Mouse (Mus musculus): ENCODE measurements around the gene Lpp. TPM values are rescaled to one million over a fixed set of nuclear protein-coding genes. Genes with fewer than 3 reads are reported as not detected.

The Lpp gene
- polyA plus RNA-seq, 1 experiment from 2014 or later, result 11.9 TPM

DNA sequence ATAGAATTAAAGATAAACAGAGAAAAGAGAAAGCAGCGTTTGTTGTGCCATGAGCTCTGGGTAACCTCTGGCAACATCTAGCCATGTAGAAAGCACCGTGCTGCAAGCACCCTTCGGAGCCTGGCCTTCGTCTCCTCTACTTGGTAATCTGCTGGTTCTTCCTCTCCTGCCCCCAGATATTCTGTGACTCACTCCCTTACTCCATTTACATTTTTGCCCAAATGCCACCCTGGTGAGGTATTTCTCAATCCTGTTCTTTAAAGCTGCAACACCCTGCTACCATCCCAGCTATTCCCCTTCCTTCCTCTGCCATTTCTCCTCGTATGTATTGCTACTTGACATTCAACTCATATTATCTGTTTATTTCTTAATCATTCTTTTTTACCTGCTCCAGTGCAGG, 263.4 kb downstream of the Lpp start:
- ATAC-seq (ENCODE audit: low FRiP score), result no peak
- H3K9ac ChIP-seq, result no peak overlapping the region
- no peaks in the 10 kb centered on the region for H3K9me3 ChIP-seq
- no peak overlapping the region for H3K4me2 ChIP-seq
- no peak overlapping the region for H3K4me3 ChIP-seq
- WGBS, result 96% methylated on average over 5 of the region's 5 CpGs
- H3K4me1 ChIP-seq (replicated peaks), result peaks cover 11% of the 10 kb centered on the region
- no peak overlapping the region for H3K27ac ChIP-seq
- H3K36me3 ChIP-seq, result no peaks in the 10 kb centered on the region
- H3K27me3 ChIP-seq, result no peaks in the 10 kb centered on the region

DNA sequence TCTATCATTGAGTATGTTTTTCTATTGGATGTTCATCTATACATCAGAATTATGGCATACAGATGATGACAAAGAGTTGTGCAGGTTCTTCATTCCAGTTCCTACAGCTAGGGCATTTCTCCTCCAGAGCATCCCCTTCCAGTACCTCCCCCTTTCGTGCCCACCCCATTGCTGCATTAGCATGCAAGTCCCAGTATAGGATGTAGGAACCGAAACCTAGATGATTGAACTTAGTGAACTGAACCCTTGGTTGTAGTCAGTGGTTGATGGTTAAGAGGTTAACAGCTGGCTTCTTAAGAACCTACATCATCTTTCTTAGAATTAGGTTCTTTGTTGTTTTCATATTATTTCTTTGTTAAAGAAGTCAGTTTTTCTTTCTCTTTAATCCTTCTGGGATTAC, 265.7 kb downstream of the Lpp start:
- 85% methylated on average over 2 of the region's 2 CpGs for WGBS
- Histone ChIP-seq H3K27ac (no peak overlapping the region), H3K4me1 (replicated peaks) (no peaks in the 10 kb centered on the region), H3K9me3 (no peaks in the 10 kb centered on the region), H3K9ac (no peak overlapping the region), H3K27me3 (no peaks in the 10 kb centered on the region), H3K4me3 (no peak overlapping the region), H3K36me3 (no peaks in the 10 kb centered on the region), H3K4me2 (no peak overlapping the region)
- no peak for ATAC-seq (ENCODE audit: low FRiP score)

DNA sequence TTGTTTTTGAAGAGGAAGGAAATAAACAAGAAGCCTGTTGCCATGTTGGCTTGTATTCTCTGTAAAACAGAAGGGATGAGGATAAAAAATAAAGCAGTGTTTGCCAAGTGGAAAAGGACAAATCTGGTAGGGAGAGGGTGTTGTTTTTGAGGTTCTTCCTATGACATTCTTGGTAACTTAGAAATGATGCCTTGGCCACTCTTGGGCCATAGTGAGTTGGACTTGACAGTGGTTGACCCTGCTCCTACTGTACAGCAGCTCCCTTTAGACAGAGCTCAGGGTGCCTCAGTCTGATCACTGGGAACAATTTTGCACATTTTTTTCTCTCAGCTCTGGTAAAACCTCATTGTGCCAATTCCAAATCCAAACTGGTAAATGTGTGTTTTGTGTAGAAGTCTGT, 270.8 kb downstream of the Lpp start:
- H3K27ac ChIP-seq, result no peak overlapping the region
- H3K36me3 ChIP-seq, result no peaks in the 10 kb centered on the region
- no peak overlapping the region for H3K9ac ChIP-seq
- no peaks in the 10 kb centered on the region for H3K4me1 ChIP-seq (replicated peaks)
- H3K4me3 ChIP-seq, result no peak overlapping the region
- no peak overlapping the region for H3K4me2 ChIP-seq
- H3K9me3 ChIP-seq, result no peaks in the 10 kb centered on the region
- no peak for ATAC-seq (ENCODE audit: low FRiP score)
- no peaks in the 10 kb centered on the region for H3K27me3 ChIP-seq

DNA sequence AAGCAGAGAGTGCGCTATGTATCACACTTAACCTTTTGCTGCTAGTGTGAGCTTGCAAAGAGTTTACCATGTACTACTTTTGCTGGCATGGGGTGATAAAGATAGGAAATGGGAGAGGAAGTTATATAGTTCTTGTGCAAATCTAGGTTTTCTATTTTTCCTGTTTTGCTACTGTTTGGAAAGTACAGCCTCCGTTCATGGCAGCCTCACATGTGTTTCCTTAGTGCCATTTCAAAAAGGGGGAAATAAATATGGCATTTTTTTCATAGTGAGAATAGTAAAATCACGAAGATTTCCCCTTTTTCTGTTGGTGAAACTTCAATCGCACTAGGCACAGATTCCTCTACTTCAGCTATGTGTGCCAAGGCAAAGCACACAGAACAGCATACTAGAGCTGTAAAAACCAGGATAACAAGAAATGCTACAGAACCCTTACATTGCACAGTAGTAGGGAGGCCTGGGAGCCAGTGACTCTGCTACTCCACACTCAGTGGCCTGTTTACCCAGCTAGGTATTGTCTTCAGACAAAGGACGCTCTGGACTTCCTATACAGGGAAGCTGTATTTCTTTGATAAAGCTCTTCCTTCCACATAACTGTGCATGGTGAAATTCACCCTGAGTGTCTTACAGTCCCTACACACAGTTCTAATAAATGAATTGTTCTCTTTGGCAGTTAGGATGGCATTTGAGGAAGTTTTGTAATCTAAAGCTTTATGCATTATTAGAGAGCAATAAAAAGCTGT, 276.6 kb downstream of the Lpp start:
- Histone ChIP-seq H3K9ac (no peak overlapping the region), H3K36me3 (no peaks in the 10 kb centered on the region), H3K4me2 (no peak overlapping the region), H3K4me1 (replicated peaks) (0 out of 2 replicates have a peak, but pooled peaks cover 3% of the 10 kb centered on the region), H3K9me3 (no peaks in the 10 kb centered on the region), H3K4me3 (no peak overlapping the region), H3K27ac (no peak overlapping the region), H3K27me3 (no peaks in the 10 kb centered on the region)
- 82% methylated on average over 5 of the region's 5 CpGs for WGBS
- ATAC-seq (ENCODE audit: low FRiP score), result no peak

DNA sequence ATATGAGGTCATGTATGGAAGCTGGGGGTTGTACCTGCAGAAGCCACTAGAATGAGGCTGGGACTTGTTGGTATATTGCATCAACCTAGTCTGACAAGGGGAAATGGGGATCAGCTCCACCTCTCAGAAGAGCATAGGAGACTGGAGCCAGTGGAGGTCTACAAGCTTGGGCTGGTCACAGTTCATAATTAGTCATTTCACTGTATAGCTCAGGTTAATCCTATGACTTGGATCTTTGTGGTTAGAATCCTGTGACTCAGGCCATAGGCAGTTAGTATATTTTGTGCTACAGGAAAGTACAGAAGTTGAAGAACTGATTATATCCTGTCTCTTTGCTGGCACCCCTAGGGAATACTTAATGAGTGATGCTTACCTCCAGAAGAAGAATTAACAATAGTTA, 285.6 kb downstream of the Lpp start:
- Histone ChIP-seq H3K4me2 (no peak overlapping the region), H3K36me3 (no peaks in the 10 kb centered on the region), H3K27me3 (no peaks in the 10 kb centered on the region), H3K9me3 (no peaks in the 10 kb centered on the region), H3K27ac (no peak overlapping the region), H3K4me1 (replicated peaks) (no peaks in the 10 kb centered on the region), H3K4me3 (no peak overlapping the region), H3K9ac (no peak overlapping the region)
- no peak for ATAC-seq (ENCODE audit: low FRiP score)

DNA sequence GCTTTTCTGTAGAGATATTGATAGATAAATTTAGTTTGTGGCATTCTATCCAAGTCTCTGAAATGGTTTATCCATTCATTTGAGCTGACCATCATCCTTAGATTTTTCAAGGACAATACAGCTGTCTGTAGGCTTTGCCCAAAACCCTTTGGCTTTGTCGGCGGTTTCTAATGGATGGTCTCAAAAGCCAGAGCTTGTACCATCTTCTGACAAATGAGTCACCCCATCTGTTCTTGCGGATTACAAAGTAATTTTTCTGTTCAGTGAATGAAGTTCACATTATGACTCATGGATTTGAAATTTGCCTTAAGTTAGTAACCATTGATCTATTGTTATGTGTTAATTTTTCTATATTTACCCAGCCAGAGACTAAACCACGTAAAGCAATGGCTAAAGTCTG, 301.8 kb downstream of the Lpp start:
- no peaks in the 10 kb centered on the region for H3K36me3 ChIP-seq
- H3K9ac ChIP-seq, result no peak overlapping the region
- H3K27me3 ChIP-seq, result no peaks in the 10 kb centered on the region
- H3K4me2 ChIP-seq, result no peak overlapping the region
- WGBS, result 90% methylated on average over 4 of the region's 4 CpGs
- H3K9me3 ChIP-seq, result no peaks in the 10 kb centered on the region
- H3K27ac ChIP-seq, result no peak overlapping the region
- H3K4me1 ChIP-seq (replicated peaks), result no peaks in the 10 kb centered on the region
- no peak for ATAC-seq (ENCODE audit: low FRiP score)
- no peak overlapping the region for H3K4me3 ChIP-seq

DNA sequence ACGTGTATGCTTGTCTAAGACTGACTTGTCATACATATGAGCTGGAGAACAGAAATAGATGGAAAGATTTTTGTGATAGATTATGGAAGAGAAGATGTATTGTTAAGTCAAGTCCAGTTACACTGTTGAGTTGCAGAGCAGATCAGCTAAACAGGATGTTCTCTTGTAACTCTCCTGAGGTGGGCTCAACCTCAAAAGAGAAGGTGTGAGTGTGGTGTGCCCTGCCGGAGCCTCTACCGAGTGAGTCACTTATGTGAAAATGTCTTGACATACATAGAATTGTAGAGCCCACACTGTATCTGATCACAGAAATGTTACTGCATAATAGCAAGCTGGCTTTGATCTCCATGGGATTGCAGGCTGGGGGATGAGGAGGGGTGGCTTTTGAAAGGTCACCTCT, 310.9 kb downstream of the Lpp start:
- H3K36me3 ChIP-seq, result no peaks in the 10 kb centered on the region
- no peak overlapping the region for H3K9ac ChIP-seq
- no peaks in the 10 kb centered on the region for H3K27me3 ChIP-seq
- no peak for ATAC-seq (ENCODE audit: low FRiP score)
- no peaks in the 10 kb centered on the region for H3K9me3 ChIP-seq
- H3K4me2 ChIP-seq, result no peak overlapping the region
- H3K4me3 ChIP-seq, result no peak overlapping the region
- WGBS, result 94% methylated on average over 3 of the region's 3 CpGs
- no peak overlapping the region for H3K27ac ChIP-seq
- no peaks in the 10 kb centered on the region for H3K4me1 ChIP-seq (replicated peaks)

DNA sequence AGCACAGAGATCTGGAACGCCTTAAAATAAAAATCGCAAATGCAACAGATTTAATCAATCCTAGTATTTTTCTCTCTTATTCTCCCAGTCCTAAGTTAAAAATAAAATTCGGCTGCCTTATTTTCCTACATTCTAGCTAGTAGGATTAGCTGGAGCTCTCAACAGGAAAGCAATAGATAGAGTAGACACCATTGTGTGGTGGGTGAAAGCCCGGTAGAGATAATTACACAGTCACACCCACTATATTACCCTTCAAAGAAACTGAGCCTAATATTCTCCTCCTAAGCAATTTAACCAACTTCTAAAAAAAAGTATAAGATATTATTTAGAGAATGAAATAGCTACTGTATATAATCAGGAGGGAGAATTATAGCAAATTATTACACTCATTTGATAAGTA, 330.3 kb downstream of the Lpp start:
- H3K4me1 ChIP-seq (replicated peaks), result no peaks in the 10 kb centered on the region
- H3K4me3 ChIP-seq, result no peak overlapping the region
- no peaks in the 10 kb centered on the region for H3K27me3 ChIP-seq
- WGBS, result 89% methylated on average over 4 of the region's 4 CpGs
- H3K9ac ChIP-seq, result no peak overlapping the region
- H3K36me3 ChIP-seq, result no peaks in the 10 kb centered on the region
- no peak overlapping the region for H3K27ac ChIP-seq
- no peak for ATAC-seq (ENCODE audit: low FRiP score)
- no peak overlapping the region for H3K4me2 ChIP-seq
- H3K9me3 ChIP-seq, result no peaks in the 10 kb centered on the region

DNA sequence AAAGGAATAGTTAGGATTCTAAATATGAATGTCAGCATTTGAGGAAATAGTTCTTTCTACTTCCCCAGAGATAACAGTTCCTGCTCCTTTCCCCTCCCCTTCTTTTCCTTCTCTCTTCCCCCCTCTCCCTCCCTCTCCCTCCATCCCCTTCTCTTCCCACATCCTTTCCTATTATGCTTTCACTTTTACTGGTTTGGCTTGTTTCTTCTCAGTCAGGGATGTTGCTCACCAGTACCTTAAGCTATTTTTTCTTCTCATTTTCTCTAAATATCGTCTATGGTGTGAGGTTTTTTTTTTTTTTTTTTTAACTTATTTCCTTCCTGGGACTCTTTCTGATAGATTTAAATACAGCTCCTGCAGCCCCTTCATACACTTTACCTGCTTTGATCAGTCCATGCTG, 339.4 kb downstream of the Lpp start:
- 88% methylated on average over 1 of the region's 1 CpGs for WGBS
- H3K4me2 ChIP-seq, result no peak overlapping the region
- no peak overlapping the region for H3K4me3 ChIP-seq
- H3K9me3 ChIP-seq, result no peaks in the 10 kb centered on the region
- no peak for ATAC-seq (ENCODE audit: low FRiP score)
- no peaks in the 10 kb centered on the region for H3K36me3 ChIP-seq
- peaks cover 5% of the 10 kb centered on the region; the same call in 1 of the 2 replicates for H3K4me1 ChIP-seq (replicated peaks)
- no peaks in the 10 kb centered on the region for H3K27me3 ChIP-seq
- no peak overlapping the region for H3K27ac ChIP-seq
- no peak overlapping the region for H3K9ac ChIP-seq

DNA sequence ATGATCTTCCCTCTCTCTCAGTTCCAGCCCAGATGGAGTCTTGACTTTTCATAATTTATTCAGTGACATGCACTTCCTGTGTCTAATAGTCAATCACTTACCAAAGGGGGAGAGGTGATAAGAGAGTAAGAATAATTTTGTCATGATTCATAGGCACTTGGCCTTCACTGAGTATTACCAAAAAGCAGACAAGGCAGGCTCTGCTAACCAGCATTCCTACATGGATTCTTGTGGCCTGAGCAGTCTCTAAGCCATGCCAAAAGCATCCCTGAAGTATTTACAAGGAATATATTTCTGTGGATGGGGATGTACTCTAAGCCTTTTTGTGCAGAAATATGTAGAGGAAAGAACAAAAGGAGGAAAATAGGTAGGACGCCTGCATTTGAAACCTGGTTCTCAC, 340.0 kb downstream of the Lpp start:
- Histone ChIP-seq H3K27ac (no peak overlapping the region), H3K4me1 (replicated peaks) (peaks cover 6% of the 10 kb centered on the region; the same call in 1 of the 2 replicates), H3K36me3 (no peaks in the 10 kb centered on the region), H3K9ac (no peak overlapping the region), H3K4me2 (no peak overlapping the region), H3K4me3 (no peak overlapping the region), H3K9me3 (no peaks in the 10 kb centered on the region), H3K27me3 (no peaks in the 10 kb centered on the region)
- WGBS, result 91% methylated on average over 1 of the region's 1 CpGs
- no peak for ATAC-seq (ENCODE audit: low FRiP score)

DNA sequence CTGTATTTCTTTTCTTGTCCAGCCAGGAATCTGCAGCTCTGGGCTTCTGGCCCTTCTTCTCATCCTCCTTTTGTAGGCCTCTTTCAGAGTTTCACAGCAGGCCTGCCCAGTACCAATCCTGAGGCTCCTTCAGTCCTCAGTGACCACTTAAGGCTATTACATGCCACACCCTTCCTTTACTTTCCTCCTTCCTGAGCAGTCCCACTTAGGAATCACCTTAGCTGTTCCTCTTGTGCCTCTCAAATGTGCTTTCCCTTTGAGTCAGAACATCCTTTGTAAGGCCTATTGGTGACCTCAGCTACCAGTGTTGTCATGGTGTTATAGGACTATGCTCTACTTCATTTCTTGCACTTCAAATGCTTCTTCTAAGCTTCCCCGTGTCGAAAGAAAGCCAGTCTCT, 342.4 kb downstream of the Lpp start:
- Histone ChIP-seq H3K27ac (no peak overlapping the region), H3K9ac (no peak overlapping the region), H3K4me1 (replicated peaks) (peaks cover 10% of the 10 kb centered on the region), H3K4me2 (no peak overlapping the region), H3K4me3 (no peak overlapping the region), H3K27me3 (no peaks in the 10 kb centered on the region), H3K36me3 (no peaks in the 10 kb centered on the region), H3K9me3 (no peaks in the 10 kb centered on the region)
- WGBS, result 86% methylated on average over 2 of the region's 2 CpGs
- ATAC-seq (ENCODE audit: low FRiP score), result no peak

DNA sequence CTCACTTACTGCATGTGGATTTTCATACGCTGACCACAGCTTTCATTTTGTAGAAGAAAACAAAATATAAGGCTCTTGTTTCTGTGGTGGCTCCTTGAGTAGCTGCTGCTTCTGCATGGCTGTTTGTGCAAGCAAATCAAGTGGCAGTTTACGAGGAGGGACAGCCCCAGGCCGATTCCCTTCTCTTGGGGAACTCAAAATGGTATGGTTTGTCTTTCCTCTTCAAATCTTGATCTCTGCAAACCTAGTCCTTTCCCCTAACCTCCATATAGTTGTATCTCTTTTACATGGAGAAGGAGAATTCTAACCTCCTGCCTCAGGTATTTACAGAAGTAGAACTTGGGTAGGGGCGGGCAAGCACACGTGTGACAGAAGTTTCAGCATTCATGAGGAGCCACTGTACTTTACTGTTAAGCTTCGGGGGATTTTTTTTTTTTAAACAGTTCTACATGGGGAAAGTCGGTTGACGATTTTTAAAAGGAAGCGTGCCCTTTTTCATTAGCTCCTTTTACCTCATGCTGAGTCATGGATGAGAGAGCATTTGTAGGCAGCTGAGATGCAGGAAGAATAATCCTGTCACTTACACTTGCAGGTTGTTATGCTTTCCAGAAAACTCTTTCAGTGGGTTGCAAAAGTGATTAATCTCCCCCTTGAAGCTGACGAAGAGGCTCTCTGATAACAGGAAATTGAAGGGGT, 344.2 kb downstream of the Lpp start:
- ATAC-seq (ENCODE audit: low FRiP score), result no peak
- no peak overlapping the region for H3K4me3 ChIP-seq
- WGBS, result 63% methylated on average over 10 of the region's 10 CpGs
- no peak overlapping the region for H3K9ac ChIP-seq
- no peaks in the 10 kb centered on the region for H3K9me3 ChIP-seq
- H3K4me1 ChIP-seq (replicated peaks), result peaks cover 10% of the 10 kb centered on the region
- H3K36me3 ChIP-seq, result no peaks in the 10 kb centered on the region
- H3K27ac ChIP-seq, result no peak overlapping the region
- no peaks in the 10 kb centered on the region for H3K27me3 ChIP-seq
- no peak overlapping the region for H3K4me2 ChIP-seq

DNA sequence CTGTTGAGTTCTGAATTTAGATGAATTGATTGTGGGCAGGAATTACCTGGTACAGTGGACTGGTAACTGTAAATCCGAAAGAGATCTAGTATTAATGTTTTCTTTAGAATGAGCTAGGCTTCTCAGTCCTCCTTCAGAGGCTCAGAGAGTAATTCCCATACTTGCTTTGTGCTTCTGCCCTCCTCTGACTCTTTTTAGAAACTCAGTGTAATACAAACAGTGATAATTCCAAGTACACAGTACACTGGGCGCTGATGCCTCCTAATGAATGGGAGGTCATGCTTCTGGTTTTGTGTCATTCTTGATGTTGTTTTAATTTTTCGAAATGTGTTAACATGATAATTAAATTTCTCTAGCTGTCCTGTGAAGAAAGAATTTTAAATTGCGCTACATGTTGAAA, 347.4 kb downstream of the Lpp start:
- Histone ChIP-seq H3K4me2 (no peak overlapping the region), H3K9ac (no peak overlapping the region), H3K27ac (no peak overlapping the region), H3K4me1 (replicated peaks) (peaks cover 10% of the 10 kb centered on the region), H3K27me3 (no peaks in the 10 kb centered on the region), H3K9me3 (no peaks in the 10 kb centered on the region), H3K4me3 (no peak overlapping the region), H3K36me3 (no peaks in the 10 kb centered on the region)
- WGBS, result 88% methylated on average over 4 of the region's 4 CpGs
- no peak for ATAC-seq (ENCODE audit: low FRiP score)
